Mouse (Mus musculus) bone marrow, adult 2 months (tissue): ENCODE results near the gene Btbd1.

ENCODE experiments used
- CTCF ChIP-seq: fragments of 200-500 bp; IDR thresholded peaks from 2 replicates; pipeline ENCODE4 v1.5.1; 2011; ENCODE audit warnings: low read length, control low read depth; ENCODE audit not compliant: control insufficient read depth, insufficient read depth
- POLR2A ChIP-seq: fragments of 200-500 bp; IDR thresholded peaks from 2 replicates; pipeline ENCODE4 v1.6.1; 2011; ENCODE audit warnings: low read depth, mild to moderate bottlenecking, control low read depth, low read length, borderline replicate concordance; ENCODE audit not compliant: control insufficient read depth

DNA sequence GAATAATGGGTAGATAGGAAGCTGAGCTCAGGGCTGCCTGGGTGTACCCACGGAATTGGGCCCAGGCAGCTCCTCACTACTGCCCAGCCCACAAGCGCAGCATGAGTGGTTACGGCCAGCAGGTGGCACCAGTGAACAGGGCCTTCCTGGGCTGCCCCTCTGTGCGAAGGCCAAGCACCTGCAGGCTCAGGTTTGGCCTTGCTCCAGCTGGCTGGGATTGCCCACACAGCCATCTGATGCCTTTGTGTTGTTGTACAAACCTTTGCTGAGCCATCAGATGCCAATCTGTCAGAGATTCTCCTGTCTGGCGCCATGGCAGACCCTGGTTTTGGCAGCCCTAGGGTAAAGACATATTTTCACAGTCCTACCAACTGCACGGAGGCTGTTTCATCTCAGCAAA lies 38.9 kb upstream of the Btbd1 start:
- TF ChIP-seq POLR2A (0 out of 2 replicates have a peak, but pooled peaks have one; percentile 23), CTCF (peak; percentile 96)
